Mouse (Mus musculus) forebrain, embryonic 10.5 days (tissue): ENCODE measurements around the gene Ms4a5. TPM values are rescaled to one million over a fixed set of nuclear protein-coding genes. Genes with fewer than 3 reads are reported as not detected.
"Not testable (repeated sequence)": the region's sequence is repeated elsewhere in the genome, so short reads cannot be mapped to it uniquely, and the experiment has no call there.

Source experiments
- DNase-seq: peaks from one replicate; pipeline ENCODE4 v3.0.0-alpha.2; 2017; ENCODE audit warnings: low spot score; ENCODE audit errors: extremely low spot score
- H3K27ac ChIP-seq: fragments of 300-500 bp; sonication (generic); 2 replicates; pipeline ENCODE4 v1.5.1; 2016; ENCODE audit warnings: mild to moderate bottlenecking
- H3K27me3 ChIP-seq: fragments of 300-500 bp; sonication (generic); 2 replicates; pipeline ENCODE4 v1.6.1; 2016; ENCODE audit warnings: mild to moderate bottlenecking; ENCODE audit not compliant: poor library complexity, severe bottlenecking
- H3K36me3 ChIP-seq: fragments of 300-500 bp; sonication (generic); replicated peaks from 2 replicates; pipeline ENCODE4 v1.6.1; 2016; ENCODE audit warnings: mild to moderate bottlenecking, moderate library complexity
- H3K4me1 ChIP-seq: fragments of 300-500 bp; sonication (generic); 2 replicates; pipeline ENCODE4 v1.6.1; 2016
- H3K4me3 ChIP-seq: fragments of 300-500 bp; sonication (generic); 2 replicates; pipeline ENCODE4 v1.5.1; 2016; ENCODE audit warnings: mild to moderate bottlenecking, moderate library complexity
- H3K9me3 ChIP-seq: fragments of 300-500 bp; sonication (generic); 2 replicates; pipeline ENCODE4 v1.6.1; 2016; ENCODE audit warnings: mild to moderate bottlenecking, moderate library complexity
- WGBS: fragments of 180-500 bp; shearing (Covaris S2); methylation state at CpG from one replicate; pipeline ENCODE4 v1.1.7; 2016; 5-methylcytosine and 5-hydroxymethylcytosine counted together
- polyA plus RNA-seq: library from polyadenylated mRNA; unstranded; fragments of >200 nt; fragmentation: Nextera tagmentation; extraction: Ambion mirVana; gene quantifications from 2 replicates; pipeline ENCODE4 v1.2.1, GENCODE M21; 2016

Ms4a5 gene
- polyA plus RNA-seq, 1 experiment from 2014 or later, result not detected

DNA sequence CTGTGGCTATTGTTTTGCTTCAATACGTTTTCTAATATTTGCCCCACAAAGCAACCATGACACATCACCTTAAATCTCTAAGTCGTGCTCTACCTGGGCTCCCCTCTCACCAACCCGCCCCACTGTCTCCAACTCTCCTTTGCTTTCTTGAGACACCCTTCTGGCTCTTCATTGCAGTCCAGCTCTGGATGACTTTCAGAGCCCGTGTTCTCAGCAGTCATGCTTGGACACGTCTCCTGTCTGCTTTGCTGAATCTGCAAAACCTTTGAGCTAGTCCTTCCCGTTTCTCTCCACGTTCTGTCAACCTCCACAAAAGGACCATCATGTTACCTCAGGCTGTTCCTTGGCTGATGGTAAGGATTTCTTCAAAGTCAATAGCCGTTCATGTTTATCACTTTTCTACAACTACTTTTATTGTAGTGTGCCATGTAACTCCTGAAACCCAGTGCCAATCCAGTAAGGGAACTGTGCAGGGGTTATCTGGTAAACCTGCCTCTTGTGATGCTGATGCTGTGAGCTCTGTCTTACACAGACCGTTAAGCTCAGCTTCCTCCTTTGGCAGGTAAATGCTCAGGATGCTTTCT lies 19.0 kb downstream of the Ms4a5 start:
- Histone ChIP-seq H3K4me3 (no peak overlapping the region), H3K27ac (no peak overlapping the region), H3K9me3 (no peaks in the 10 kb centered on the region), H3K27me3 (no peaks in the 10 kb centered on the region), H3K4me1 (no peaks in the 10 kb centered on the region), H3K36me3 (no peaks in the 10 kb centered on the region)
- no peak for DNase-seq
- 85% methylated on average over 9 of the region's 9 CpGs for WGBS

DNA sequence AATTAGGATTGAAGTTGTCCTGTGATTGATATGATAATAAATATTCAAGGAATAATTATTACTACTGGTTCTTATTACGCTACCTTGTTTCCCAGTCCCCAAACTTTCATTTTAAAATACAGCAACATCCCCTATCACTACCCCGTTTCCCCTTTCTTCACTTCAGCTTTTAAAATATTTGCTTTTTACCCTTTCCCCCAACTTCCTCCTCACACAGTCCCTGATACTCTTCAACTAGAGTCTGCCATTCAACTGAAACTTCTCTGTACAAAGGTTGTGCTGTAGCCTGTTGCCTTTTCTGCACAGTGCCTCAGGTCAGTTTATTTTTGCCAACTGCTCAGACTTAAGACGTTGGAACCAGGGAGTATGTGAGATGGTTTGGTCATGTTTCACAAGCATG lies 20.1 kb downstream of the Ms4a5 start:
- WGBS, result 89% methylated on average over 3 of the region's 3 CpGs
- Histone ChIP-seq H3K9me3 (no peaks in the 10 kb centered on the region), H3K27ac (no peak overlapping the region), H3K4me1 (no peaks in the 10 kb centered on the region), H3K36me3 (no peaks in the 10 kb centered on the region), H3K4me3 (no peak overlapping the region), H3K27me3 (no peaks in the 10 kb centered on the region)
- DNase-seq, result no peak

DNA sequence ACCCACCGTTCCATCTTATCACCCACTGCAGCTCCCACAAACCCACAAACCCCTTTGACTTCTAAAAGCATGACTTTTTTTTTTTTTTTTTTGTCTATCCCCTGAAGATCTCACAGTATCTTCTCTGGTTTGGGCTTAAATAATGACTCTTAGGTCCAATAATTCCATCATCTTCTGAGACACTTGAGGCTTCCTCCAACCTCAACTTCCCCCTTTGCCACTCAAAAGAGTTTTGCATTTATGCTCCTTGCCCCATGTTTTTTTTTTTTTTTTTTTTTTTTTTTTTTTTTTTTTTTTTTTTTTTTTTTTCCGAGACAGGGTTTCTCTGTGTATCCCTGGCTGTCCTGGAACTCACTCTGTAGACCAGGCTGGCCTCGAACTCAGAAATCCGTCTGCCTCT lies 20.7 kb downstream of the Ms4a5 start:
- not testable (repeated sequence) for H3K4me1 ChIP-seq, H3K36me3 ChIP-seq, H3K4me3 ChIP-seq, H3K27ac ChIP-seq, H3K27me3 ChIP-seq, H3K9me3 ChIP-seq, DNase-seq
- WGBS, result 83% methylated on average over 4 of the region's 4 CpGs

DNA sequence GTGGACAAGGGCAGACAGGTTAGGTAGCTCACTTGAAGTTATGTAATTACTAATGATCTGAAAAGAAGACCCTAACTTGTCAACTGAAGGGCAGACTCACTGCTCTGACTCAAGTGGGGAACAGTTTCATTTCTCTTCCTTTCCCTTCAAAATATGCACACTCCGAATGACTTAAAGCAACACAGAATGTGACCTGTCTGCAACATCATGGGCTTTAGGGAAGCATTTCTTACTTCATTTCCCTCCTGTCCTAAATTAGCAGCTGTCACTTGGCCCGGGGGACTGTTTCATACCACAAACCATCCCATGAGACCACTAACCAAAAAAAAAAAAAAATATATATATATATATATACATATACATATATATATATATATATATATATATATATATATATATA lies 22.2 kb downstream of the Ms4a5 start:
- Histone ChIP-seq H3K27me3 (no peaks in the 10 kb centered on the region), H3K27ac (no peak overlapping the region), H3K4me1 (no peaks in the 10 kb centered on the region), H3K36me3 (no peaks in the 10 kb centered on the region), H3K4me3 (no peak overlapping the region), H3K9me3 (no peaks in the 10 kb centered on the region)
- DNase-seq, result no peak
- 96% methylated on average over 2 of the region's 2 CpGs for WGBS

DNA sequence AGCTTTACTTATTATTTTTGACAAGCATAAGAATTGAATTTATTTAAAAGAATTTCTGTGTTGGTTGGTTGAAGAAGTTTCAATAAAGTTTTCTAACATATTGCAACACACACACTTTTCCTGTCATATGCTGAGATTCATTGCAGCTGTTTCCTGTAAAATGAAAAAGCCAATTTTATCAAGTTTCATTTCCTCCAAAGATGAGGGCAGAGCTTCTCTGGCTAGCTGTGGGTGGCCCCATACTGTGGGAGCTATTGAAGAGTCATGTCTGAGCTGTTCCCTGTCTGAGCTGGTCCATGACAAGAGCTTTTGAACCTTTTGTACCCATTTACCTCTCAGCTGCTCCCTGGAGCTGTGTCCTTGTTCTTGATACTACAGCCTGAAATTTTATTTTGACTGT lies 39.4 kb downstream of the Ms4a5 start:
- Histone ChIP-seq H3K27me3 (no peaks in the 10 kb centered on the region), H3K27ac (no peak overlapping the region), H3K36me3 (no peaks in the 10 kb centered on the region), H3K9me3 (no peaks in the 10 kb centered on the region), H3K4me1 (no peaks in the 10 kb centered on the region), H3K4me3 (no peak overlapping the region)
- no peak for DNase-seq

DNA sequence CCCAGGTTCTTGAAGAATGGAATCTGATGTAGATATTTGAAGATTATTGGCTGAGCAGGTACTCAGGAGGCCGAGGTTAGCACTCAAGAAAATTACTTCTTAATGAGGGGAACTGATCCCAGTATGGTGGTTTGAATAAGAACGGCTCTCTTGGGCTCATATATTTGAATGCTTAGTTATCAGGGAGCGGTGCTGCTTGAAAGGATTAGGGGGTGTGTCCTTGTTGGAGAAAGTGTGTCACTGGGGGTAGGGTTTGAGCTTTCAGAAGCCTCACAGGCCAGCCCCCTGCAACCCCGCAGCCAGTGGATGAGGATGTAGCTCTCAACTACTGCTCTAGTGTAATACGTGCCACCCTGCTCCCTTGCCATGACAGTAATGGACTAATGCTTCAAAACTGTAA lies 41.1 kb downstream of the Ms4a5 start:
- no peaks in the 10 kb centered on the region for H3K4me1 ChIP-seq
- no peaks in the 10 kb centered on the region for H3K36me3 ChIP-seq
- H3K9me3 ChIP-seq, result no peaks in the 10 kb centered on the region
- no peak overlapping the region for H3K27ac ChIP-seq
- H3K27me3 ChIP-seq, result no peaks in the 10 kb centered on the region
- DNase-seq, result no peak
- 63% methylated on average over 5 of the region's 5 CpGs for WGBS
- no peak overlapping the region for H3K4me3 ChIP-seq

DNA sequence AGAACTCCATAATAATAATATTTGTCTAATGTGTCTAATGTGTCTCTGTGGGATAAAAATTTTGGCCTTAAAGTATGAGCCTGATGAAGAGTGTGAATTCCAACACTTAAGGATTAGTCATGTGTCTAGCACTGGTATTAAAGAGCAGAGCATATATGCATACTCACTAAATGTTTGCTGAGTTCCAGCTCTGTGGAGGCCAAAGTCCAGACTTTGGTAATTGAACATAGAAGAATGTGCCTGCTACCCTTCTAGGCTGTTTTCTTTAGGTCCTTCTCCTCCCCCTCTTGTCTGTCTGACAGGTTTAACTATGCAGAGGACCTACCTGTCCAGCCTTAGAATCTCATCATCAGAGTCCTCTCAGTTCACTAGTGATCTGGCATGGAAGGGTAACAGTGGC lies 47.9 kb downstream of the Ms4a5 start:
- Histone ChIP-seq H3K4me3 (no peak overlapping the region), H3K4me1 (no peaks in the 10 kb centered on the region), H3K27ac (no peak overlapping the region), H3K36me3 (no peaks in the 10 kb centered on the region), H3K9me3 (no peaks in the 10 kb centered on the region), H3K27me3 (no peaks in the 10 kb centered on the region)
- DNase-seq, result no peak

DNA sequence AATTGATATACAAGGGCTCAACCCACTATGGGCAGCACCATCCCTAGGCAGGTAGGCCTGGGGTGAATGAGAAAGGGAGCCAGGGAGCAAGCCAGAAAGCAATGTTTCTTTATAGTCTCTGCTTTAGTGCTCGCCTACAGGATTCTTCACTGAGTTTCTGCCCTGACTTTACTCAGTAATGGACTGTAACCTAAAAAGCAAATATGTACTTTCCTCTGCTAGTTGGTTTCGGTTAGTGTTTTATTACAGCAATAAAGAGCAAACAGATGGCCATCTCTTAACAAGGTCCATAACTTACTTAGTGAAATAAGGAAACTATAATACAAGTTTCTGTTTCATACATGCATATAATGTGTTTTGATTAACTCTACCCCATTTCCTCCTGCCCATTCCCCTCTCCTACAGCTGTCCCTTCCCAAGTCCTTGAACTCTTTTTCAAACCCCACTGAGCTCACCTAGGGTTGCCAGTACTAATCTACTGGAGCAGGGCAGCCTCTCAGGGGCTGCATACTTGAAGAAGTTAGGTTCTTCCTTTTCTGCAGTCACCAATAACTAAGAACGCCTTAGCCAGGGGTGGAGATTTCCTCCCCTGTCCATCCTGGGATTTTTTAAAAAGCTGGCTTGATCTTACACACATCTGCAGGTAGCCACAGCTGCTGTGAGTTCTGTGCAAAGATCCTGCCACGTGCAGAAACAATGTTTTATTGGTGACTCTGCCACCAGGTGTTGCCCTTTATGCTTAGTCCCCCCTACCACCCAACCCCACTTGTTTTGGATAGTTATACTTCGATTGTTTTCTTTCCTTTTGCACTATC lies 48.5 kb downstream of the Ms4a5 start:
- 78% methylated on average over 5 of the region's 5 CpGs for WGBS

DNA sequence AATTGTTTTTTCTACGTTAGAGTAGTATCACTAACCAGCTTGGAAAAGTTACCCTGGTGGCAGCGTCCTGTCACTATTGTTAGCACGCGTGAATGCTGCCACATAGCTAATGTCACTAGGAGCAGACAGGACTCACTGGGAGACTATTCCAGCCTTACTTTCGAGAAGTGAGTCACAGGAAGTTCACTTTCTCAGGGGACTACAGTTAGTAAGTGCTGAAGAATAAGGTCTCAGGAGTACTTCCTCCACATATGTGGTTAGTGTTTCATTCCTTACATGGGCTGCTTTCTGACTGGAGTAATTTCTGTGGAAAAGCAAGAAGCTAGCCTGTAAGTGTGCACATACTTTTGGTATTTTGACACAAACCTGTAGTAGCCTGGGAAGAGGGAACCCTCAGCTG lies 49.4 kb downstream of the Ms4a5 start:
- no peak for DNase-seq
- H3K36me3 ChIP-seq, result no peaks in the 10 kb centered on the region
- no peak overlapping the region for H3K27ac ChIP-seq
- H3K27me3 ChIP-seq, result no peaks in the 10 kb centered on the region
- 83% methylated on average over 5 of the region's 5 CpGs for WGBS
- H3K4me3 ChIP-seq, result no peak overlapping the region
- no peaks in the 10 kb centered on the region for H3K4me1 ChIP-seq
- H3K9me3 ChIP-seq, result no peaks in the 10 kb centered on the region

More for the DNA sequence above, 48.5 kb downstream of the Ms4a5 start:
- H3K4me1 ChIP-seq, result no peaks in the 10 kb centered on the region
- no peaks in the 10 kb centered on the region for H3K27me3 ChIP-seq
- no peak overlapping the region for H3K27ac ChIP-seq
- no peaks in the 10 kb centered on the region for H3K9me3 ChIP-seq
- no peak overlapping the region for H3K4me3 ChIP-seq
- no peaks in the 10 kb centered on the region for H3K36me3 ChIP-seq
- no peak for DNase-seq

DNA sequence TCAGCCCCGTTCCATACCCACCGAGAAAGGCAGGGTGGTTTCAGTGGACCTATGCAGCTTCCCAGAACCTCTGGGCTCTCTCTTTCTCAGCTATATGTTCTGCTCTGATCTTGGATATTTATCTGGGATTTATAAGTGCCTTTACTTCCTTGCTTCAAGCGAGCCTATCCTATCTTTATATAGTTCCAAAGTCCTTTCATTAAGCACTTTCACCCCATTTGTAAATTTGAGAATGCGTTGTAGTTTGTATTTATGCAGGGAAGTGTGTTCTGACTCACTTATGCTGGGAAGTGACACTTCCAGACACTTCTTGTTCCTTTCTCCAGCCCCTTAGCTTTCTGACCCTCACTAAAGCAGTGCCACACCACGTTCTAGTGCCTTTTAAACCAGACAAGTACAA lies 51.3 kb downstream of the Ms4a5 start, which contains the start of gene Ms4a12:
Gene Ms4a12, minus strand, starts transcription at position 101 of the 400 bp plus-strand sequence.
- no peak within 1 kb of the TSS for H3K27ac ChIP-seq
- no peak for DNase-seq
- WGBS, result 80% methylated on average over 5 of the region's 5 CpGs
- H3K4me1 ChIP-seq, result no peaks in the 10 kb centered on the region
- no peak within 1 kb of the TSS for H3K4me3 ChIP-seq
- H3K9me3 ChIP-seq, result no peaks in the 10 kb centered on the region
- H3K27me3 ChIP-seq, result no peaks in the 10 kb centered on the region
- no peaks in the 10 kb centered on the region for H3K36me3 ChIP-seq

Other genes starting within 250 kb of the Ms4a5 start
- not detected in 2 replicates for gene Ms4a8a, start 202.8 kb downstream of the Ms4a5 start, polyA plus RNA-seq
- gene 1700017D01Rik, start 153.0 kb downstream of the Ms4a5 start, polyA plus RNA-seq, result not detected in 2 replicates
- not detected in 2 replicates for gene 1700025F22Rik, start 118.6 kb downstream of the Ms4a5 start, polyA plus RNA-seq
- gene Ms4a13, start 87.1 kb downstream of the Ms4a5 start, polyA plus RNA-seq, result not detected in 2 replicates
- gene Ms4a12, start 51.4 kb downstream of the Ms4a5 start, polyA plus RNA-seq, result not detected in 2 replicates
- gene Ms4a1, start 17.6 kb downstream of the Ms4a5 start, polyA plus RNA-seq, result not detected in 2 replicates
- not detected in 2 replicates for gene Ms4a14, start 30.6 kb upstream of the Ms4a5 start, polyA plus RNA-seq
- not detected in 2 replicates for gene Ms4a7, start 52.3 kb upstream of the Ms4a5 start, polyA plus RNA-seq
- gene Ms4a4a, start 91.7 kb upstream of the Ms4a5 start, polyA plus RNA-seq, result 0.93 and 1.5 TPM in 2 replicates
- 0.17 TPM in 1 of 2 replicates, not detected in the other for gene Ms4a4c, start 120.9 kb upstream of the Ms4a5 start, polyA plus RNA-seq
- not detected in 2 replicates for gene Ms4a4b, start 159.7 kb upstream of the Ms4a5 start, polyA plus RNA-seq
- 1.2 and 1.5 TPM in 2 replicates for gene Ms4a6c, start 185.5 kb upstream of the Ms4a5 start, polyA plus RNA-seq
- gene Gm8369, start 202.1 kb upstream of the Ms4a5 start, polyA plus RNA-seq, result not detected in 2 replicates
- gene Ms4a6b, start 232.6 kb upstream of the Ms4a5 start, polyA plus RNA-seq, result 1.1 and 1.7 TPM in 2 replicates